ENCODE assay signal across 13 mouse cellular contexts in the genomic region with DNA sequence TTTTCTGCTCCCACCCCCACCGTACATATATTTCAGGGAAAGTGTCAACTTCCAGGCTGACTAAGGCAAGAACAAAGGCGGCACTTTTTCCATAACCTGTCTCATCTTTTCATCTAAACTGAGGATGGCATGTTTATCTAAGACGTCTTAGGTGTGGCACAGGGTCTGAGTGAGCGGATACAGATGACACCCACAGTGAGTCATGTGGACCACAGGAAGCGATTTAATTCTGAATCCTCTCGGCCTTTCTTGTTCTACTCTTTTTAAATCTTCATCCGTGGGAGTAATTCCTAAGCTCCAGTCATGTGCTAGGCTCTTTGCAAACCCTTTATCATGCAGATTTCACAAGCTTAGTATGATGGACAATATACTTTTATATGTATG.
DNase-seq lines count a peak whose midpoint lies in the region; ATAC-seq lines count a peak whose summit lies in the region.
"Had no signal": no experiment of that assay in that cellular context is flagged by ENCODE, and none has a peak within 500 bp of the region (broad histone marks: within the 10 kb centered on the region; RNA-seq: fewer than 3 reads in every experiment).

No protein-coding gene starts in this region.

- WGBS in heart, embryonic 14.5 days = 74% methylated on average over 7 of the region's 7 CpGs
- 39% methylated on average over 7 of the region's 7 CpGs for WGBS in lung, embryonic 15.5 days
- 75% methylated on average over 7 of the region's 7 CpGs for WGBS in embryonic facial prominence, embryonic 10.5 days
- WGBS in limb, embryonic 15.5 days = 69% methylated on average over 7 of the region's 7 CpGs
- 64% methylated on average over 7 of the region's 7 CpGs for WGBS in liver, embryonic 12.5 days (ENCODE audit: insufficient replicate concordance)

- peak overlapping the region; percentile 56 for H3K4me2 ChIP-seq in heart, embryonic 14.5 days (ENCODE audit: low read length)
- H3K4me2 ChIP-seq in lung, embryonic 15.5 days = peak overlapping the region; percentile 35; the same call in 1 of the 2 replicates
- peak overlapping the region; percentile 28 for H3K4me2 ChIP-seq in limb, embryonic 15.5 days
- H3K4me2 ChIP-seq in liver, embryonic 12.5 days = no peak overlapping the region

- H3K9me3 ChIP-seq in heart, embryonic 14.5 days (ENCODE audit: control insufficient read depth, low read length) = no peaks in the 10 kb centered on the region
- H3K9me3 ChIP-seq in lung, embryonic 15.5 days = no peaks in the 10 kb centered on the region
- no peaks in the 10 kb centered on the region for H3K9me3 ChIP-seq in embryonic facial prominence, embryonic 10.5 days
- no peaks in the 10 kb centered on the region for H3K9me3 ChIP-seq in limb, embryonic 15.5 days
- H3K9me3 ChIP-seq in liver, embryonic 12.5 days (replicated peaks) = no peaks in the 10 kb centered on the region
- H3K9me3 ChIP-seq: neural tube, embryonic 13.5 days had no signal

- no peak for ATAC-seq in heart, embryonic 14.5 days (ENCODE audit: insufficient number of reproducible peaks, insufficient read depth, low FRiP score, low read depth)
- no peak for ATAC-seq in lung, embryonic 15.5 days (ENCODE audit: borderline replicate concordance, extremely low read depth, low FRiP score, low TSS enrichment)
- no peak for ATAC-seq in limb, embryonic 15.5 days (ENCODE audit: insufficient number of reproducible peaks, low FRiP score, low TSS enrichment, low read depth)
- no peak for ATAC-seq in liver, embryonic 12.5 days
- ATAC-seq: CD4-positive, CD25-positive, alpha-beta regulatory T cell, adult 4 months; Patski had no signal

- no peak overlapping the region for H3K9ac ChIP-seq in heart, embryonic 14.5 days (ENCODE audit: low read length)
- H3K9ac ChIP-seq in lung, embryonic 15.5 days = no peak overlapping the region
- H3K9ac ChIP-seq in limb, embryonic 15.5 days = no peak overlapping the region
- H3K9ac ChIP-seq in liver, embryonic 12.5 days = no peak overlapping the region
- H3K9ac ChIP-seq: liver, embryonic 14.5 days; neural tube, embryonic 13.5 days had no signal

- H3K4me3 ChIP-seq in heart, embryonic 14.5 days (ENCODE audit: control insufficient read depth in 1 of 2, insufficient read depth in 1 of 2, low read depth in 1 of 2, low read length in 2 of 2) = no peak overlapping the region
- H3K4me3 ChIP-seq in lung, embryonic 15.5 days = no peak overlapping the region
- H3K4me3 ChIP-seq in embryonic facial prominence, embryonic 10.5 days = no peak overlapping the region
- H3K4me3 ChIP-seq in limb, embryonic 15.5 days = no peak overlapping the region
- H3K4me3 ChIP-seq in liver, embryonic 12.5 days = no peak overlapping the region
- H3K4me3 ChIP-seq: neural tube, embryonic 13.5 days had no signal

- H3K27ac ChIP-seq in heart, embryonic 14.5 days (replicated peaks in 1 of 2; ENCODE audit: control insufficient read depth in 1 of 2, insufficient read depth in 1 of 2, low read depth in 2 of 2, low read length in 2 of 2) = no peak overlapping the region
- H3K27ac ChIP-seq in lung, embryonic 15.5 days = peak overlapping the region; percentile 74
- 0 out of 2 replicates have a peak overlapping the region, but pooled peaks have one; percentile 44 for H3K27ac ChIP-seq in embryonic facial prominence, embryonic 10.5 days (replicated peaks)
- H3K27ac ChIP-seq in limb, embryonic 15.5 days = no peak overlapping the region
- H3K27ac ChIP-seq in liver, embryonic 12.5 days = no peak overlapping the region
- H3K27ac ChIP-seq: liver, embryonic 14.5 days had no signal

- DNase-seq in heart, adult 18-20 months = no peak
- DNase-seq in lung, postnatal 36 days = no peak
- DNase-seq in embryonic facial prominence, embryonic 10.5 days (ENCODE audit: low spot score) = no peak
- no peak for DNase-seq in cerebellum, adult 11 months
- DNase-seq: adrenal gland, adult 8-10 months had no signal

- no peaks in the 10 kb centered on the region for H3K27me3 ChIP-seq in heart, embryonic 14.5 days (ENCODE audit: control insufficient read depth, insufficient read depth, low read length)
- no peaks in the 10 kb centered on the region for H3K27me3 ChIP-seq in lung, embryonic 15.5 days
- H3K27me3 ChIP-seq in embryonic facial prominence, embryonic 10.5 days (replicated peaks; ENCODE audit: low read depth, poor library complexity, severe bottlenecking) = no peaks in the 10 kb centered on the region
- no peaks in the 10 kb centered on the region for H3K27me3 ChIP-seq in limb, embryonic 15.5 days
- no peaks in the 10 kb centered on the region for H3K27me3 ChIP-seq in liver, embryonic 12.5 days (replicated peaks)
- H3K27me3 ChIP-seq: neural tube, embryonic 13.5 days; Patski had no signal

- peaks cover 0 to 10% of the 10 kb centered on the region in 2 experiments; a peak in 1 of 4 replicates for H3K4me1 ChIP-seq in heart, embryonic 14.5 days (ENCODE audit: control insufficient read depth in 2 of 2, insufficient read depth in 2 of 2, low read length in 2 of 2)
- H3K4me1 ChIP-seq in lung, embryonic 15.5 days = peaks cover 18% of the 10 kb centered on the region
- H3K4me1 ChIP-seq in embryonic facial prominence, embryonic 10.5 days = peaks cover 25% of the 10 kb centered on the region
- peaks cover 11% of the 10 kb centered on the region for H3K4me1 ChIP-seq in limb, embryonic 15.5 days
- no peaks in the 10 kb centered on the region for H3K4me1 ChIP-seq in liver, embryonic 12.5 days

- H3K36me3 ChIP-seq in heart, embryonic 14.5 days (ENCODE audit: control insufficient read depth, insufficient read depth, low read length) = no peaks in the 10 kb centered on the region
- H3K36me3 ChIP-seq in lung, embryonic 15.5 days = no peaks in the 10 kb centered on the region
- no peaks in the 10 kb centered on the region for H3K36me3 ChIP-seq in embryonic facial prominence, embryonic 10.5 days (replicated peaks)
- no peaks in the 10 kb centered on the region for H3K36me3 ChIP-seq in limb, embryonic 15.5 days
- H3K36me3 ChIP-seq in liver, embryonic 12.5 days = no peaks in the 10 kb centered on the region
- H3K36me3 ChIP-seq: neural tube, embryonic 13.5 days had no signal

Comparison
In these comparisons a context has a peak if more than half of its experiments do, and no peak if none do; other contexts are left out.
1. H3K27ac ChIP-seq: peak in lung, embryonic 15.5 days (single experiment) and embryonic facial prominence, embryonic 10.5 days (single experiment); none in heart, embryonic 14.5 days (0 of 2), limb, embryonic 15.5 days (single experiment) and liver, embryonic 12.5 days (single experiment).